Mouse (Mus musculus) stomach, postnatal 0 days (tissue): Measurements from ENCODE around the gene Omt2b. TPM values are rescaled to one million over a fixed set of nuclear protein-coding genes. Genes with fewer than 3 reads are reported as not detected.

Source experiments
- ATAC-seq: fragments of 200-750 bp; cut with Nextera tagmentation; 2 replicates; pipeline ENCODE4 v1.8.0; 2017; ENCODE audit not compliant: low FRiP score, low TSS enrichment
- DNase-seq: peaks from one replicate; pipeline ENCODE4 v3.0.0-alpha.2; 2016; ENCODE audit warnings: low spot score
- H3K27ac ChIP-seq: fragments of 300-500 bp; sonication (generic); replicated peaks from 2 replicates; pipeline ENCODE4 v1.5.1; 2014; ENCODE audit warnings: mild to moderate bottlenecking, control low read depth
- H3K27me3 ChIP-seq: fragments of 300-500 bp; sonication (generic); 2 replicates; pipeline ENCODE4 v1.6.1; 2014; ENCODE audit warnings: low read length; ENCODE audit not compliant: control insufficient read depth, insufficient read depth
- H3K36me3 ChIP-seq: fragments of 300-500 bp; sonication (generic); 2 replicates; pipeline ENCODE4 v1.6.1; 2014; ENCODE audit warnings: low read length, mixed read lengths; ENCODE audit not compliant: control insufficient read depth, insufficient read depth
- H3K4me1 ChIP-seq: fragments of 300-500 bp; sonication (generic); replicated peaks from 2 replicates; pipeline ENCODE4 v1.6.1; 2014; ENCODE audit warnings: antibody characterized with exemption; ENCODE audit not compliant: control insufficient read depth, insufficient read depth
- H3K4me2 ChIP-seq: fragments of 300-500 bp; sonication (generic); replicated peaks from 2 replicates; pipeline ENCODE4 v1.6.1; 2014; ENCODE audit warnings: low read depth, mild to moderate bottlenecking, control low read depth, moderate library complexity
- H3K4me3 ChIP-seq: fragments of 300-500 bp; sonication (generic); 2 replicates; pipeline ENCODE4 v1.5.1; 2014; ENCODE audit warnings: low read depth, low read length, control low read depth
- H3K9ac ChIP-seq: fragments of 300-500 bp; sonication (generic); 2 replicates; pipeline ENCODE4 v1.6.1; 2014; ENCODE audit warnings: mild to moderate bottlenecking, low read length, control low read depth, mixed read lengths
- H3K9me3 ChIP-seq: fragments of 300-500 bp; sonication (generic); 2 replicates; pipeline ENCODE4 v1.6.1; 2016; ENCODE audit warnings: low read length; ENCODE audit not compliant: control insufficient read depth
- CTCF ChIP-seq: IDR thresholded peaks from 2 replicates; pipeline ENCODE4 v1.5.1; 2016; ENCODE audit warnings: antibody characterized with exemption, low read depth, mild to moderate bottlenecking, moderate library complexity
- EP300 ChIP-seq: optimal IDR thresholded peaks from 2 replicates; pipeline ENCODE3; 2016; ENCODE audit warnings: antibody characterized with exemption
- WGBS: fragments of 180-500 bp; shearing (Covaris S2); extraction: QIAGEN DNeasy Blood & Tissue Kit; methylation state at CpG from one replicate; pipeline ENCODE4 v1.1.7; 2014; 5-methylcytosine and 5-hydroxymethylcytosine counted together
- polyA plus RNA-seq: library from polyadenylated mRNA; unstranded; fragments of >200 nt; fragmentation: Nextera tagmentation; extraction: Ambion mirVana; gene quantifications from 2 replicates; pipeline ENCODE4 v1.2.1, GENCODE M21; 2015

The Omt2b gene
- polyA plus RNA-seq, 1 experiment from 2014 or later = not detected

- 76% methylated on average over 6 of the region's 6 CpGs for WGBS
- no peak for ATAC-seq
- Histone ChIP-seq H3K4me1 (no peaks in the 10 kb centered on the region), H3K27ac (no peak overlapping the region), H3K27me3 (no peaks in the 10 kb centered on the region), H3K9me3 (no peaks in the 10 kb centered on the region), H3K4me2 (no peak overlapping the region), H3K36me3 (no peaks in the 10 kb centered on the region), H3K4me3 (no peak overlapping the region), H3K9ac (no peak overlapping the region)
- TF ChIP-seq EP300 (no peak), CTCF (no peak)
- no peak for DNase-seq
Observed at GRCm38 (mm10) chr9:78351504-78352220, 24.3 kb downstream of the Omt2b start.

- Histone ChIP-seq H3K27ac (no peak overlapping the region), H3K4me2 (no peak overlapping the region), H3K4me1 (no peaks in the 10 kb centered on the region), H3K27me3 (no peaks in the 10 kb centered on the region), H3K9ac (no peak overlapping the region), H3K36me3 (no peaks in the 10 kb centered on the region), H3K4me3 (no peak overlapping the region), H3K9me3 (no peaks in the 10 kb centered on the region)
- no peak for ATAC-seq
- 74% methylated on average over 11 of the region's 11 CpGs for WGBS
- TF ChIP-seq CTCF (no peak), EP300 (no peak)
- DNase-seq = no peak
Observed at GRCm38 (mm10) chr9:78354665-78355578, 27.5 kb downstream of the Omt2b start.

GRCm38 (mm10) chr9:78355611-78356010 lies 28.2 kb downstream of the Omt2b start, which contains the start of gene Gsta2:
TSS of gene Gsta2 (minus strand) at chr9:78355788.
- DNase-seq (no peak), ATAC-seq (no peak)
- WGBS = 88% methylated on average over 8 of the region's 8 CpGs
- TF ChIP-seq CTCF (no peak), EP300 (no peak)
- Histone ChIP-seq H3K4me2 (no peak within 1 kb of the TSS), H3K4me1 (no peaks in the 10 kb centered on the region), H3K27ac (no peak within 1 kb of the TSS), H3K4me3 (no peak within 1 kb of the TSS), H3K36me3 (no peaks in the 10 kb centered on the region), H3K9ac (no peak within 1 kb of the TSS), H3K27me3 (no peaks in the 10 kb centered on the region), H3K9me3 (no peaks in the 10 kb centered on the region)

GRCm38 (mm10) chr9:78358053-78358452 lies 30.7 kb downstream of the Omt2b start:
- H3K9ac ChIP-seq = no peak overlapping the region
- 11% methylated on average over 9 of the region's 9 CpGs for WGBS
- H3K4me3 ChIP-seq = no peak overlapping the region
- ATAC-seq (peak; percentile 67), DNase-seq (peak; percentile 78)
- no peaks in the 10 kb centered on the region for H3K27me3 ChIP-seq
- H3K9me3 ChIP-seq = no peaks in the 10 kb centered on the region
- H3K27ac ChIP-seq = no peak overlapping the region
- TF ChIP-seq CTCF (peak; percentile 85), EP300 (no peak)
- H3K36me3 ChIP-seq = no peaks in the 10 kb centered on the region
- H3K4me2 ChIP-seq = no peak overlapping the region
- H3K4me1 ChIP-seq = no peaks in the 10 kb centered on the region

GRCm38 (mm10) chr9:78359750-78360483 lies 32.5 kb downstream of the Omt2b start:
- H3K9me3 ChIP-seq = no peaks in the 10 kb centered on the region
- no peaks in the 10 kb centered on the region for H3K4me1 ChIP-seq
- H3K9ac ChIP-seq = no peak overlapping the region
- no peak overlapping the region for H3K4me3 ChIP-seq
- WGBS = 80% methylated on average over 6 of the region's 6 CpGs
- no peak overlapping the region for H3K4me2 ChIP-seq
- ATAC-seq (no peak), DNase-seq (no peak)
- H3K27ac ChIP-seq = no peak overlapping the region
- no peaks in the 10 kb centered on the region for H3K27me3 ChIP-seq
- H3K36me3 ChIP-seq = no peaks in the 10 kb centered on the region
- TF ChIP-seq EP300 (no peak), CTCF (no peak)
